8 mouse cellular contexts compared by ENCODE assay signal in genomic region chr9:37207929-37208411, GRCm38 (mm10). TPM values are rescaled to one million over a fixed set of nuclear protein-coding genes. Genes with fewer than 3 reads are reported as not detected.
A peak's percentile ranks its signal among the peaks of the same experiment; 100 is the strongest.
DNase-seq lines count a peak whose midpoint lies in the region; ATAC-seq lines count a peak whose summit lies in the region.

Tmem218 (plus strand) TSS chr9:37208223.

- peak within 1 kb of the TSS; percentile 73 for H3K4me3 ChIP-seq in lung, embryonic 16.5 days (ENCODE audit: low read length)

- H3K27ac ChIP-seq in lung, embryonic 16.5 days (ENCODE audit: low read length), result peak within 1 kb of the TSS; percentile 65

- ATAC-seq in hematopoietic stem cell, adult 5-6 weeks (replicated peaks in 1 of 2; ENCODE audit: insufficient read depth in 1 of 2, low FRiP score in 2 of 2, low TSS enrichment in 1 of 2, low read depth in 1 of 2, poor library complexity in 2 of 2, severe bottlenecking in 2 of 2), result peak; percentile 100
- peak; percentile 100 for ATAC-seq in lung, embryonic 16.5 days (ENCODE audit: low read depth)

- peak; percentile 99 for DNase-seq in MEL-GATA-1-ER (ENCODE audit: extremely low read depth, low read depth)
- peak; percentile 94 for DNase-seq in cerebellum, adult 8-10 months
- DNase-seq in forelimb bud, embryonic 11.5 days (ENCODE audit: low read depth, low spot score), result peak; percentile 100
- peak; percentile 99 for DNase-seq in layer of hippocampus, adult 9-10 months (ENCODE audit: low spot score)
- DNase-seq in ovary, postnatal 10 days (ENCODE audit: low spot score), result peak; percentile 71
- peak; percentile 85 to 87 for DNase-seq in thymus, postnatal 10 days (ENCODE audit: low spot score in 2 of 2)

- H3K4me2 ChIP-seq in lung, embryonic 16.5 days (ENCODE audit: low read depth, low read length), result peak within 1 kb of the TSS; percentile 71

- no peaks in the 10 kb centered on the region for H3K36me3 ChIP-seq in lung, embryonic 16.5 days (ENCODE audit: control insufficient read depth, insufficient read depth, low read length)

- H3K27me3 ChIP-seq in lung, embryonic 16.5 days (ENCODE audit: control insufficient read depth, insufficient read depth, low read depth, low read length), result no peaks in the 10 kb centered on the region

- peaks cover 8% of the 10 kb centered on the region; the same call in 1 of the 2 replicates for H3K4me1 ChIP-seq in lung, embryonic 16.5 days (replicated peaks; ENCODE audit: control insufficient read depth, insufficient read depth, low read length)

- H3K9ac ChIP-seq in lung, embryonic 16.5 days (ENCODE audit: low read length), result peak within 1 kb of the TSS; percentile 81

- WGBS in lung, embryonic 16.5 days, result 0% methylated on average over 21 of the region's 21 CpGs

- no peaks in the 10 kb centered on the region for H3K9me3 ChIP-seq in lung, embryonic 16.5 days (ENCODE audit: control insufficient read depth, low read length)

RNA-seq across cellular contexts. Expression of gene Tmem218, which starts in this region (rescaled TPM):
- 6.1 and 7.1 TPM in 2 replicates for total RNA-seq in hematopoietic stem cell, adult 5-6 weeks (2017)
- polyA plus RNA-seq in lung, embryonic 16.5 days (2015; fragmentation: Nextera tagmentation; extraction: Ambion mirVana), result 13.4 TPM in 2 replicates

Comparison
In these comparisons a context has a peak if more than half of its experiments do, and no peak if none do; other contexts are left out.
1. Peak in every context shown above with its lines: DNase-seq, ATAC-seq, H3K4me3 ChIP-seq and H3K27ac ChIP-seq.